Mouse (Mus musculus) CH12.LX (cell line): ENCODE data around the gene Chrm5. TPM values are rescaled to one million over a fixed set of nuclear protein-coding genes. Genes with fewer than 3 reads are reported as not detected.

Experiments
- DNase-seq: peaks from one replicate; pipeline ENCODE4 v3.0.0-alpha.2; 2013; ENCODE audit errors: extremely low read depth
- H3K27ac ChIP-seq: 2 replicates; pipeline ENCODE4 v1.5.1; 2012; ENCODE audit warnings: low read depth, mild to moderate bottlenecking, control low read depth, moderate library complexity; ENCODE audit not compliant: insufficient read depth
- H3K27me3 ChIP-seq: replicated peaks from 2 replicates; pipeline ENCODE3; 2012; ENCODE audit warnings: inconsistent platforms
- H3K36me3 ChIP-seq, 2 experiments: replicated peaks in 1 of 2; 2 replicates each; pipeline versions ENCODE3 to v1.6.1; 2012; ENCODE audit warnings: inconsistent platforms in 1 of 2, low read length in 1 of 2, mild to moderate bottlenecking in 1 of 2, mixed read lengths in 1 of 2, moderate library complexity in 1 of 2; ENCODE audit not compliant: control insufficient read depth in 1 of 2, insufficient read depth in 1 of 2
- H3K4me1 ChIP-seq, 2 experiments: 2 replicates each; pipeline ENCODE4 v1.6.1; 2012; ENCODE audit warnings: inconsistent platforms in 1 of 2, moderate library complexity in 1 of 2; ENCODE audit not compliant: insufficient read depth in 2 of 2, control insufficient read depth in 1 of 2
- H3K4me2 ChIP-seq: 2 replicates; pipeline ENCODE4 v1.6.1; 2012; ENCODE audit warnings: low read depth, mild to moderate bottlenecking, control low read depth; ENCODE audit not compliant: poor library complexity, insufficient read depth, severe bottlenecking
- H3K4me3 ChIP-seq, 3 experiments: fragments of 150-350 bp in 1 of 3; sonication (generic) in 1 of 3; replicated peaks in 1 of 3; 2 replicates each; pipeline versions ENCODE3 to v1.5.1; 2011 to 2012; ENCODE audit warnings: low read depth in 2 of 3, low read length in 2 of 3, mild to moderate bottlenecking in 2 of 3, moderate library complexity in 2 of 3, control low read depth in 1 of 3, improper control_type of control experiment in 1 of 3, inconsistent platforms in 1 of 3, mixed read lengths in 1 of 3; ENCODE audit not compliant: poor library complexity in 1 of 3
- H3K79me2 ChIP-seq: replicated peaks from 2 replicates; pipeline ENCODE4 v1.6.1; 2012; ENCODE audit warnings: mild to moderate bottlenecking, moderate library complexity; ENCODE audit not compliant: control insufficient read depth, poor library complexity, insufficient read depth, severe bottlenecking; ENCODE audit errors: extremely low read depth
- H3K9ac ChIP-seq: 2 replicates; pipeline ENCODE4 v1.6.1; 2012; ENCODE audit warnings: low read depth, mild to moderate bottlenecking, control low read depth, moderate library complexity; ENCODE audit not compliant: insufficient read depth
- H3K9me3 ChIP-seq: replicated peaks from 2 replicates; pipeline ENCODE3; 2012; ENCODE audit warnings: low read length, inconsistent platforms, mixed read lengths
- BHLHE40 ChIP-seq: IDR thresholded peaks from 2 replicates; pipeline ENCODE4 v1.6.1; 2011; ENCODE audit warnings: mild to moderate bottlenecking, low read depth, low read length, improper control_type of control experiment
- CHD2 ChIP-seq: IDR thresholded peaks from 2 replicates; pipeline ENCODE4 v1.6.1; 2011; ENCODE audit warnings: low read length, improper control_type of control experiment
- CTCF ChIP-seq, 2 experiments: IDR thresholded peaks in 1 of 2; conservative IDR thresholded peaks in 1 of 2; 2 replicates each; pipeline ENCODE4 v1.5.1; 2011 to 2012; ENCODE audit warnings: low read depth in 2 of 2, low read length in 2 of 2, improper control_type of control experiment in 1 of 2, inconsistent platforms in 1 of 2, mild to moderate bottlenecking in 1 of 2, moderate library complexity in 1 of 2
- EP300 ChIP-seq: IDR thresholded peaks from 2 replicates; pipeline ENCODE4 v1.6.1; 2011; ENCODE audit warnings: low read length, improper control_type of control experiment
- HCFC1 ChIP-seq: IDR thresholded peaks from 2 replicates; pipeline ENCODE4 v1.6.1; 2012; ENCODE audit warnings: low read depth, mild to moderate bottlenecking, inconsistent platforms, low read length, improper control_type of control experiment
- IRF4 ChIP-seq: IDR thresholded peaks from 2 replicates; pipeline ENCODE4 v1.6.1; 2014; ENCODE audit warnings: low read depth, mild to moderate bottlenecking, inconsistent platforms, low read length, improper control_type of control experiment
- JUND ChIP-seq: conservative IDR thresholded peaks from 2 replicates; pipeline ENCODE4 v1.6.1; 2011; ENCODE audit warnings: low read depth, low read length, improper control_type of control experiment
- MAFK ChIP-seq: IDR thresholded peaks from 2 replicates; pipeline ENCODE4 v1.6.1; 2011; ENCODE audit warnings: low read length, improper control_type of control experiment; ENCODE audit not compliant: insufficient replicate concordance
- MAZ ChIP-seq: IDR thresholded peaks from 2 replicates; pipeline ENCODE4 v1.6.1; 2012; ENCODE audit warnings: low read depth, mild to moderate bottlenecking, inconsistent platforms, low read length, improper control_type of control experiment, moderate library complexity
- MEF2A ChIP-seq: IDR thresholded peaks from 2 replicates; pipeline ENCODE4 v1.6.1; 2014; ENCODE audit warnings: low read depth, mild to moderate bottlenecking, inconsistent platforms, low read length, improper control_type of control experiment, borderline replicate concordance
- MXI1 ChIP-seq: IDR thresholded peaks from 2 replicates; pipeline ENCODE4 v1.6.1; 2011; ENCODE audit warnings: mild to moderate bottlenecking, low read depth, low read length, improper control_type of control experiment
- MYC ChIP-seq: IDR thresholded peaks from 2 replicates; pipeline ENCODE4 v1.6.1; 2011; ENCODE audit warnings: low read depth, mild to moderate bottlenecking, improper control_type of control experiment, low read length
- PAX5 ChIP-seq: IDR thresholded peaks from 2 replicates; pipeline ENCODE4 v1.6.1; 2012; ENCODE audit warnings: low read length, inconsistent platforms, mixed read lengths
- POLR2A ChIP-seq: IDR thresholded peaks from 2 replicates; pipeline ENCODE4 v1.6.1; 2011; ENCODE audit warnings: low read depth, mild to moderate bottlenecking, improper control_type of control experiment, low read length
- POLR2AphosphoS2 ChIP-seq: IDR thresholded peaks from 2 replicates; pipeline ENCODE4 v1.6.1; 2011; ENCODE audit warnings: low read depth, low read length, improper control_type of control experiment
- RAD21 ChIP-seq: IDR thresholded peaks from 2 replicates; pipeline ENCODE4 v1.6.1; 2011; ENCODE audit warnings: low read depth, mild to moderate bottlenecking, low read length, improper control_type of control experiment, moderate library complexity
- RCOR1 ChIP-seq: conservative IDR thresholded peaks from 2 replicates; pipeline ENCODE4 v1.6.1; 2012; ENCODE audit warnings: low read depth, mild to moderate bottlenecking, inconsistent platforms, low read length, improper control_type of control experiment
- SMC3 ChIP-seq: IDR thresholded peaks from 2 replicates; pipeline ENCODE4 v1.6.1; 2011; ENCODE audit warnings: low read depth, low read length, improper control_type of control experiment
- TBP ChIP-seq: conservative IDR thresholded peaks from 2 replicates; pipeline ENCODE4 v1.6.1; 2011; ENCODE audit warnings: low read depth, low read length, improper control_type of control experiment
- TCF12 ChIP-seq: IDR thresholded peaks from 2 replicates; pipeline ENCODE4 v1.6.1; 2014; ENCODE audit warnings: low read depth, mild to moderate bottlenecking, inconsistent platforms, low read length, improper control_type of control experiment
- UBTF ChIP-seq: IDR thresholded peaks from 2 replicates; pipeline ENCODE4 v1.6.1; 2012; ENCODE audit warnings: low read depth, mild to moderate bottlenecking, inconsistent platforms, low read length, improper control_type of control experiment, moderate library complexity
- USF1 ChIP-seq: IDR thresholded peaks from 2 replicates; pipeline ENCODE4 v1.6.1; 2014; ENCODE audit warnings: low read depth, mild to moderate bottlenecking, inconsistent platforms, low read length, improper control_type of control experiment
- ZKSCAN1 ChIP-seq: IDR thresholded peaks from 2 replicates; pipeline ENCODE4 v1.6.1; 2012; ENCODE audit warnings: low read depth, inconsistent platforms, low read length, improper control_type of control experiment, borderline replicate concordance
- ZNF384 ChIP-seq: IDR thresholded peaks from 2 replicates; pipeline ENCODE4 v1.6.1; 2012; ENCODE audit warnings: low read depth, low read length, improper control_type of control experiment, inconsistent platforms
- dilution Hi-C: fragments of 300-500 bp; cut with MboI; formaldehyde crosslinking; loops from 2 replicates; pipeline ENCODE4 v1.14.3; 2020; ENCODE audit warnings: low sequenced_read_pairs; ENCODE audit not compliant: extremely low pct_unique_long_range_greater_than_20kb, extremely low pct_ligation_motif_present
- in situ Hi-C: fragments of 300-500 bp; cut with MboI; formaldehyde crosslinking; loops from 3 replicates; pipeline ENCODE4 v1.14.3; 2019; ENCODE audit warnings: low sequenced_read_pairs, low pct_ligation_motif_present, low pct_unique_long_range_greater_than_20kb, mixed read lengths
- polyA plus RNA-seq: library from polyadenylated mRNA; unstranded; fragments of >175 nt; gene quantifications from 2 replicates; pipeline ENCODE4 v1.2.1, GENCODE M21; 2012; ENCODE audit warnings: low read depth; ENCODE audit not compliant: insufficient read length
- total RNA-seq, 2 experiments: library from RNA; depleted of rRNA; stranded (reverse); fragments of 300-350 nt in 1 of 2; fragments of >200 nt in 1 of 2; gene quantifications; 2 replicates each; pipeline ENCODE4 v1.2.3; 2012 to 2014

The Chrm5 gene
- total and polyA plus RNA-seq, 3 experiments, result not detected

DNA sequence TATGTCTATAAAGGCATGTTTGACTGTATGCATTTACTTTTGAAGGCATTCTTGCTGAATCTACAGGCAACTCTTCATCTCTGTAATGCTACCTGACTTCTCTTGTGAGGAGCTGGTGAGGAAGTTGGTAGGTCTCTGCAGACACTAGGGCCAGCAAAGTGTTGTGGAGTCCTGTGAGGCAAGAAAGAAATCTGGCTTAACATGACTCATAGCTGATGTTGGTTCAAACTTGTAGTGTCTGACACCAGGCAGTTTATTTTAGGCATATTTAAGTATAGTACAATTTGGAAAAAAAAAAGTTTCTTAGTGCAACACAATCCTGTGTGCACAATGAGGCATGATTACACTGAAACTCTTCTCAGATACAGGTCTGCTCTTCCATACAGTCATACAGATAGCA lies 11.0 kb downstream of the Chrm5 start:
- no peak for DNase-seq
- Histone ChIP-seq H3K9me3 (no peaks in the 10 kb centered on the region), H3K9ac (no peak overlapping the region), H3K27ac (no peak overlapping the region), H3K36me3 (peaks cover 22 to 60% of the 10 kb centered on the region in 2 experiments), H3K4me3 (no peak overlapping the region), H3K79me2 (no peaks in the 10 kb centered on the region), H3K4me2 (no peak overlapping the region), H3K27me3 (no peaks in the 10 kb centered on the region), H3K4me1 (no peaks in the 10 kb centered on the region)
- TF ChIP-seq CHD2, result no peak
- no peak for TF ChIP-seq JUND
- in situ Hi-C loops (no loop called here), dilution Hi-C loops (no loop called here)

DNA sequence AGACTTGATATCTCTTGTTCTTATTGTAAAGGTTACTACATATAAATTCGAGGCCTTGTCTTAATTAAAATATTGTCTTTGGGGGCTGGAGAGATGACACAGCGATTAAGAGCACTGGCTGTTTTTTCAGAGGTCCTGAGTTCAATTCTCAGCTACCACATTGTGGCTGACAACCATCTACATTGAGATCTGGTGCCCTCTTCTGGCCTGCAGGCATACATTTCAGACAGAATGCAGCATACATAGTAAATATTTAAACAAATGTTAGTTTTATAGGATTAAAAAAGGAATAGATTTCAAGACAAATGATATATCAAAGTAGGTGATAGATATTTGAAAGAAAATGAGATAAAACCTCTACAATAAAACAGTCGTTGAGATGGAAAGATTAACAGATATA lies 20.0 kb downstream of the Chrm5 start:
- Histone ChIP-seq H3K27ac (no peak overlapping the region), H3K79me2 (peaks cover 32% of the 10 kb centered on the region), H3K4me1 (peaks cover 0 to 14% of the 10 kb centered on the region in 2 experiments; a peak in 2 of 4 replicates), H3K36me3 (peaks cover 26 to 51% of the 10 kb centered on the region in 2 experiments), H3K4me3 (no peak overlapping the region), H3K27me3 (no peaks in the 10 kb centered on the region), H3K4me2 (no peak overlapping the region), H3K9me3 (peaks cover 3% of the 10 kb centered on the region), H3K9ac (no peak overlapping the region)
- dilution Hi-C loops (no loop called here), in situ Hi-C loops (no loop called here)
- TF ChIP-seq ZNF384, result no peak
- TF ChIP-seq CTCF (conservative IDR thresholded peaks at IDR 0.05 in 1 of 2, IDR thresholded peaks at IDR 0.05 in 1 of 2; ENCODE audit: low read depth in 2 of 2, low read length in 2 of 2), result peak in 1 of 2 experiments; percentile 30; a peak in 1 of 4 replicates
- no peak for DNase-seq

- H3K4me3 ChIP-seq, result peak within 1 kb of the TSS; percentile 76 to 95 (median 92)
- H3K9ac ChIP-seq, result peak within 1 kb of the TSS; percentile 96
- in situ Hi-C loops, result loop anchor here (10.0 kb wide), 1 partner anchor 80 kb away; the partner anchor contains the start of gene Katnbl1
- DNase-seq, result peak; percentile 93
- peaks cover 6 to 16% of the 10 kb centered on the region in 2 experiments for H3K36me3 ChIP-seq
- dilution Hi-C loops, result no loop called here
- H3K4me1 ChIP-seq, result peaks cover 0 to 33% of the 10 kb centered on the region in 2 experiments; a peak in 2 of 4 replicates
- H3K27ac ChIP-seq, result peak within 1 kb of the TSS; percentile 47
- no peaks in the 10 kb centered on the region for H3K27me3 ChIP-seq
- H3K4me2 ChIP-seq, result peak within 1 kb of the TSS; percentile 88
- peaks cover 36% of the 10 kb centered on the region for H3K79me2 ChIP-seq
- H3K9me3 ChIP-seq, result peaks cover 2% of the 10 kb centered on the region
- TF ChIP-seq USF1 (no peak), EP300 (no peak), MEF2A (peak; percentile 83), CTCF (conservative IDR thresholded peaks at IDR 0.05 in 1 of 2, IDR thresholded peaks at IDR 0.05 in 1 of 2; ENCODE audit: low read depth in 2 of 2, low read length in 2 of 2) (no peak), HCFC1 (peak; percentile 97), MYC (peak; percentile 68; the same call in 1 of the 2 replicates), IRF4 (peak; percentile 75), MAZ (peak; percentile 81; the same call in 1 of the 2 replicates), RCOR1 (no peak), TCF12 (peak; percentile 92), SMC3 (no peak), POLR2A (peak; percentile 97), ZKSCAN1 (no peak; the same call in 1 of the 2 replicates), POLR2AphosphoS2 (peak; percentile 79), UBTF (no peak), BHLHE40 (no peak; the same call in 1 of the 2 replicates), TBP (peak; percentile 87), CHD2 (peak; percentile 38; the same call in 1 of the 2 replicates), MXI1 (peak; percentile 95), RAD21 (no peak), JUND (0 out of 2 replicates have a peak, but pooled peaks have one; percentile 29), PAX5 (no peak), MAFK (0 out of 2 replicates have a peak, but pooled peaks have one; percentile 39)
These were observed 25.6 kb downstream of the Chrm5 start, which contains the start of gene Emc7 for GRCm38 (mm10) chr2:112454862-112455564. Gene Emc7, plus strand, starts transcription at chr2:112454997.
